Mouse (Mus musculus) common myeloid progenitor, adult 5-6 weeks (primary cell): ENCODE measurements around the gene Lrrc59. TPM values are rescaled to one million over a fixed set of nuclear protein-coding genes. Genes with fewer than 3 reads are reported as not detected.
"Not testable (repeated sequence)": the region's sequence is repeated elsewhere in the genome, so short reads cannot be mapped to it uniquely, and the experiment has no call there.

Experiments used
- ATAC-seq: replicated peaks from 2 replicates; pipeline ENCODE4 v1.8.0; 2016; ENCODE audit warnings: low read depth, mild to moderate bottlenecking, moderate TSS enrichment, inconsistent platforms; ENCODE audit not compliant: poor library complexity, severe bottlenecking
- total RNA-seq: library from RNA; stranded (forward); fragments of 200-1000, 187-1606 nt; gene quantifications from 2 replicates; pipeline ENCODE4 v1.2.3, GENCODE M21; 2017

Lrrc59 gene
- total RNA-seq, 1 experiment from 2014 or later = 149 TPM

GRCm38 (mm10) chr11:94630199-94631011 lies 838 bp downstream of the Lrrc59 start:
- 0 out of 2 replicates have a peak, but pooled peaks have one; percentile 7 for ATAC-seq

GRCm38 (mm10) chr11:94631969-94632368 lies 2.4 kb downstream of the Lrrc59 start:
- no peak for ATAC-seq

DNA sequence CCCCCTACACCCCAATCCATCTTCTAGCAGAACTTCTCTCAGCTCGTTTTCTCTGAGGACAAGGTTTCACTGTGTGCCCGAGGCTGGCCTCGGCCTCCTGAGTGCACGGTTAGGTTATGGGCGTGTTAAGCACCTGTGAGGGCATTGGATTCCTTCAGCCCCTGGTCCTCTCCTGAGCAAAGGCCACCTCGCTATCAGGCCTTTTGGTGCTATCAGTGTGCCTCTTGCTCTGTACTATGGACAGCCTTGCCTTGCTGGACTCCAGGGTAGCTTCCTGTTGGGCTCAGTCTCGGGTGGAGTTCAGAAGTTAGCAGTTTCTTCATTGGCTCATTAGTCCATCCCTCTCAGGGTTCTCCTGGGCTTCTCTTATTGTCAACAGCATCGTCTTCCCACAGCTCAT lies 3.4 kb downstream of the Lrrc59 start:
- ATAC-seq = no peak

DNA sequence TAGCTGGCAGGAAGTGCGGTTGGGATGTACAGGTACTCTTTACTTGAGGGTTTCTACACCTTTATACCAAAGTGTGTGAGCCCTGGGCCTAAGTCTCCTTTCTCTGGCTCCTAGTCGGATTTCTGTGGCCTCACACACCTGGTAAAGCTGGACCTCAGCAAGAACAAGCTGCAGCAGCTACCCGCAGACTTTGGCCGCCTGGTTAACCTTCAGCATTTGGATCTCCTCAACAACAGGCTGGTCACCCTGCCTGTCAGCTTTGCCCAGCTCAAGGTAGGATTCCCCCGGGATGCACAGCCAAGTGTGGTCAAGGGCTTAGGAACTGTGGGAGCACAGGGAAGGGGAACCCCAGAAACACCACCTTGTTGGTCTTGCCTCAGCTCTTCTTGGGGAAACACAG lies 4.9 kb downstream of the Lrrc59 start:
- no peak for ATAC-seq

- ATAC-seq = no peak
Observed at GRCm38 (mm10) chr11:94644461-94645219, 15.1 kb downstream of the Lrrc59 start.

DNA sequence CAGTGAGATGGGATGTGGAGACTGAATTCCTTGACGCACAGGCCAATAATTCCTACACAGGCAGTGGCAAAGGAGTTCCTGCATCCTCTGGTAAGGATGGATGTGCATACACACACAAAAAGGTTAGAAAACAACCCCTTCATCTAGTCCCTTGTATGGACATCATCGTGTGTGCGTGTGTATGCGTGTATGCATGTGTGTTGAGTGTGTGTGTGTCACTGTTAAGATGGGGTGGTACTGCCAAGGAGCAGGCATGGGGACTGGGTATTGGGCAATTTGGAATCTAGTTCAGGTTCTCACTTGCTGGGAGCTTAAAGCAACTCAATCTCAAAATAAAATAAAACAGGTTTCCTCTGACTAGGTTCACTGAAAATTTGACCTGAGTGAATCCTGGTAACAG lies 16.9 kb downstream of the Lrrc59 start:
- ATAC-seq = no peak

GRCm38 (mm10) chr11:94651241-94651640 lies 21.7 kb downstream of the Lrrc59 start:
- not testable (repeated sequence) for ATAC-seq

GRCm38 (mm10) chr11:94652973-94653372 lies 23.4 kb downstream of the Lrrc59 start:
- no peak for ATAC-seq

DNA sequence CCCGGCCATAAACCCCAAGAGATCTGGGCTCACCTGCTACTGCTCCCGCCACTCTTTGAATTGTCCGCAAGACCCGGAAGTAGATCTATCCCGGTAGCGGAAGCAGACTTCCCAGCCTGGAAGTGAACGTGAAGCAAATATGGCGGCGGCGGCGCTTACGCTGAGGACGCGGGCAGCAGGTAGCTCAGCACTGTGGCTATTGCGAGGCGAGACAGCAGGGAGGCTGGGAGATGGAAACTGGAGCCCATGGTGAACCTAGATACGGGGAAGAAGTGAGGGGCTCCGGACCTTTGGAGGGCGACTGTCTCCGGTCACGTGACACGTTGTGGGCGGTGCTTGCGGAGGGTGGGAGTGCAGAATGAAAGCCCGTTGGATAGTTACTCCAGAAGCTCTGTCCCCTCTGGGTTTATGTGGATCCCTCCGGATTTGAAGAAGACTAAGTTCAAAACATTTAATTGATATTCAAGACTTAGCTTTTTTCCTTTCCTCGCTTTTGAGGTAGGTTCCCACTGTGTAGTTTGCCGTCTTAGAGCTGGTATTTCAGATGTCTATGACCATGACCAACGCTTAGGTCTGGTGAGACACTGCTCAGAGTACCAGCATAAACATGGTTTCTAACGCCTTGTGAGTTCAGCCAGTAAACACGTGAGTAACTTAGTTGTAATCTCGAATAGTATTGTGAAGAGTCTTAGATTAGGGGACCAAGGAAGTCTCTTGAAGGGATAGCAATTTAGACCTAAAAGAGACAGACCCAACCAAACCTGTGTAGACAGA lies 24.3 kb downstream of the Lrrc59 start, which contains the start of the genes Mrpl27 and Eme1:
Mrpl27 (plus strand) TSS at position 105 of the 774 bp plus-strand sequence.
Eme1 (minus strand) TSS at position 302 of the 774 bp plus-strand sequence.
- ATAC-seq = peak; percentile 88

GRCm38 (mm10) chr11:94661344-94661743 lies 31.8 kb downstream of the Lrrc59 start:
- ATAC-seq = no peak

- no peak for ATAC-seq
Observed at GRCm38 (mm10) chr11:94665281-94665680, 35.7 kb downstream of the Lrrc59 start.

DNA sequence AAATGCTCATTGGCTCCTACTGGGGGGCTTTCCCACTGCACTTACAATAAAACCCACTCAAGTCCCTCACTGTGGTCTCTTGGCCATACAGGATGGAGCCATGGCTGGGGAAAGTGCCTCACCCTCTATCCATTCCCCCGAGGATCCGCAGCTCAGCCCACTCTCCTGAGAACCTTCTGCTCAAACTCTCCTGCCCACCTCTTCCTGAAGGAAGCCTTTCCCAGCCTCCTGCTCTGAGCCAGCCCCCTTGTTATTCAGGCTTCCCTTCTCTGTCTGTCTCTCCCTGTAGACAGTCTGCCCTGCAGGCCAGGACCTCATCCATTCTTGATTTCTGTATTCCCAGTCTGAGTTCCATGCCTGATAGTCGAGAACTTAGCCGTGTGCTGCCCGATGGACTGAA lies 45.4 kb downstream of the Lrrc59 start:
- no peak for ATAC-seq

DNA sequence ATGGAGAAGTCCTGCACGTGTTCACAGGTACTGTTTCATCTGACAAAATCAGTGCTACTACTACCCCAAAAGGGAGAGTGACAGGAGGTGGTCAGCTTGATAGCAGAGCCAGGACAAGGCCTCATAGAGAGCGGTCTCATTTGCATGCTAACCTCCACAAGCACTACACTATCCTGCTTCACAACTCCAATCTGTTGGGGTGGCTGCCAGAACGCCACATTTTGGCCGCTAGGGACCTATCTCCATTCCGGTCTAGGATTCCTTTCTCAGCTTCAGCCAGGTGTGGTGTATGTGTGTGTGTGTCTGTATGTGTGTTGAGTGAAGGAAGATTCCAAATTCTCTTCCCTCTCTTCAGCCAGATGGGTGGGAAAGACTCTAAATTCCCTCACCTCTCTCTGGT lies 45.9 kb downstream of the Lrrc59 start:
- ATAC-seq = no peak

GRCm38 (mm10) chr11:94676308-94676707 lies 46.7 kb downstream of the Lrrc59 start:
- no peak for ATAC-seq

DNA sequence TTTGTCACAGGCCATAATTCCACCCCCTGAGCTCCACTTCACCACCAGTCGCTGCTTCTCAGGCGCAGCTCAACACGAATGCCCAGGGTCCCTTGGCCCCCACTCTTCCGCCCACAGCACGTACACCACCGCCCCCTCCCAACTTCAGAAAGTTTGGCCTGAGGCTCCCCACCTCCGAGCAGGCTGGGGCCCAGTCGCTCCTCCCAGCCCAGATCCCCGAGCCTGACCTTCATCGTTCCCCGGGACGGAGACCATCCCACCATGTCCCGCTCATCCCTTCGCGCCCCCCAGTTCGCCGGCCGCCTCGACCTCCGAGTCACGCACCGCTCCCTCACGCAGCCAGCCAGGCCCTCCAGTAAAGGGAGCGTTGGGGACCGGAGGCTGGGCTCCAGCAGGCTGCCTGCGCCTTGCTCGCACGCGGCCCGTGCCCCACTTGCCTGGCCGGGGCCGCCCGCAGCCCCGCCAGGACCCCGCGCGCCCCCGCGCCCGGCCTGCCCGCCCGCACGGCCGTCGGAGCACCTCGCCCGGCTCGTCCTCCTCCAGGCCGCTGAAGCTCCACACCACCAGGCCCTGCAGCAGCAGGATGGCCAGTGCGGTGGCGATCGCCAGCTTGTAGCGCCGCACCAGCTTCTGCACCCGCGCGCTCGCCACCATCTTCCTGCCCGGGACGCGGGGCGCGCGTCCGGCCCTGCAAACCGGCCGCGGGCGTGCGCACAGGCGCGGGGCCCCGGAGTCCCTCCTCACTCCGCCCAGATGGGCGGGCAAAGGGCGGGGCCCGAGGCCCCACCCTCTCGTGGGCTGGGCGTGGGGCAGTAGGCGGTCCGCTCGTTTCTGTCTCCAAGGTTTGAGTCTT lies 47.4 kb downstream of the Lrrc59 start, which contains the start of gene Xylt2:
Xylt2 (minus strand) TSS at position 762 of the 853 bp plus-strand sequence.
- peak; percentile 96 for ATAC-seq

DNA sequence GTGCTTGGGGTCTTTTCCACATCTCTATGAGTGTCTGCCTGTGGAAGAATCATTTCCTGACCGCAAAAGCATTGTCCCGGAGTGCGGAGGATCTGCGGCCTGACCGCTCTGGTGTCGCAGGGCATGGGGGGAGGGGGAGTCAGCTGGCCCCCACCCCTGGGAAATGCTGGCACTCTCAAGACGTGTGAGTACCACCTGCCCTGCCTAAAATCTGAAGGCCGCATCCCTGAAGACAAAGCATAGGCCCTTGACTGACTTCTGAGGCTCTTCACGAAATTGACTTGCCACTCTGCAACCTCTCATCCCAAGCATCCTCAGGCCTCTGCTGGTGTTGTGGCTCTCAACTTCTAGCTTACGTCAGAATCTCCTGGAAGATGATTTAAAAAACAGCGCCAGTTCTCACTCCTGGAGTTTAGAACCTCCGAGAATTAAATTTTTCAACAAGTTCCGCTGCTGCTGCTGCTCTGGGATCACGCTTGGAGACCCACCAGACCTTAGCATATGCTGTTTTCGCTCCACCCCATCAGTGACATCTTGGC lies 48.1 kb downstream of the Lrrc59 start:
- no peak for ATAC-seq

GRCm38 (mm10) chr11:94680639-94681038 lies 51.1 kb downstream of the Lrrc59 start:
- ATAC-seq = no peak

- no peak for ATAC-seq
Observed at GRCm38 (mm10) chr11:94681640-94682039, 52.1 kb downstream of the Lrrc59 start.

- ATAC-seq = no peak
Observed at GRCm38 (mm10) chr11:94682427-94682826, 52.9 kb downstream of the Lrrc59 start.
